Mouse (Mus musculus) 416B (cell line): ENCODE measurements around the gene 4632433K11Rik.

Source experiments
- DNase-seq: peaks from one replicate; pipeline ENCODE4 v3.0.0; 2011; ENCODE audit warnings: low read depth

4632433K11Rik gene

GRCm38 (mm10) chr7:5020000-5020681, 13.8 kb upstream of the 4632433K11Rik start, which contains the start of the genes Zfp865 and Ccdc106:
Gene Zfp865, plus strand, starts transcription at chr7:5020376.
Gene Ccdc106, plus strand, starts transcription at chr7:5020553.
- DNase-seq = peak; percentile 99

- DNase-seq = peak; percentile 53
Measured at GRCm38 (mm10) chr7:5020685-5021084, 13.2 kb upstream of the 4632433K11Rik start.

- no peak for DNase-seq
Measured at GRCm38 (mm10) chr7:5021197-5021596, 12.7 kb upstream of the 4632433K11Rik start.

- no peak for DNase-seq
Measured at GRCm38 (mm10) chr7:5029543-5029942, 4.4 kb upstream of the 4632433K11Rik start.

- DNase-seq = no peak
Measured at GRCm38 (mm10) chr7:5029946-5030345, 4.0 kb upstream of the 4632433K11Rik start.

- DNase-seq = no peak
Measured at GRCm38 (mm10) chr7:5030554-5031275, 3.2 kb upstream of the 4632433K11Rik start.

- DNase-seq = no peak
Measured at GRCm38 (mm10) chr7:5031496-5031895, 2.4 kb upstream of the 4632433K11Rik start.

GRCm38 (mm10) chr7:5035628-5036027, 1.7 kb downstream of the 4632433K11Rik start:
- no peak for DNase-seq

GRCm38 (mm10) chr7:5036136-5036535, 2.2 kb downstream of the 4632433K11Rik start:
- DNase-seq = no peak

- no peak for DNase-seq
Measured at GRCm38 (mm10) chr7:5037026-5037425, 3.1 kb downstream of the 4632433K11Rik start.

- no peak for DNase-seq
Measured at GRCm38 (mm10) chr7:5037467-5037866, 3.5 kb downstream of the 4632433K11Rik start.

- DNase-seq = peak; percentile 94
Measured at GRCm38 (mm10) chr7:5038109-5038732, 4.3 kb downstream of the 4632433K11Rik start, which contains the start of gene Zfp784. Gene Zfp784, minus strand, starts transcription at chr7:5038446.

GRCm38 (mm10) chr7:5038940-5039339, 5.0 kb downstream of the 4632433K11Rik start:
- DNase-seq = peak; percentile 51

- DNase-seq = peak; percentile 79
Measured at GRCm38 (mm10) chr7:5044981-5045380, 11.1 kb downstream of the 4632433K11Rik start.

- DNase-seq = no peak
Measured at GRCm38 (mm10) chr7:5046112-5046511, 12.2 kb downstream of the 4632433K11Rik start.

GRCm38 (mm10) chr7:5047313-5047712, 13.4 kb downstream of the 4632433K11Rik start:
- DNase-seq = peak; percentile 80

- DNase-seq = peak; percentile 76
Measured at GRCm38 (mm10) chr7:5051193-5052192, 17.6 kb downstream of the 4632433K11Rik start, which contains the start of gene Zfp580. Gene Zfp580, plus strand, starts transcription at chr7:5051538.

GRCm38 (mm10) chr7:5052438-5052837, 18.5 kb downstream of the 4632433K11Rik start:
- no peak for DNase-seq

- DNase-seq = no peak
Measured at GRCm38 (mm10) chr7:5052931-5053343, 19.0 kb downstream of the 4632433K11Rik start.

GRCm38 (mm10) chr7:5053456-5054179, 19.7 kb downstream of the 4632433K11Rik start:
- DNase-seq = no peak
